Mouse (Mus musculus): ENCODE measurements around the gene Cdh23.

DNA sequence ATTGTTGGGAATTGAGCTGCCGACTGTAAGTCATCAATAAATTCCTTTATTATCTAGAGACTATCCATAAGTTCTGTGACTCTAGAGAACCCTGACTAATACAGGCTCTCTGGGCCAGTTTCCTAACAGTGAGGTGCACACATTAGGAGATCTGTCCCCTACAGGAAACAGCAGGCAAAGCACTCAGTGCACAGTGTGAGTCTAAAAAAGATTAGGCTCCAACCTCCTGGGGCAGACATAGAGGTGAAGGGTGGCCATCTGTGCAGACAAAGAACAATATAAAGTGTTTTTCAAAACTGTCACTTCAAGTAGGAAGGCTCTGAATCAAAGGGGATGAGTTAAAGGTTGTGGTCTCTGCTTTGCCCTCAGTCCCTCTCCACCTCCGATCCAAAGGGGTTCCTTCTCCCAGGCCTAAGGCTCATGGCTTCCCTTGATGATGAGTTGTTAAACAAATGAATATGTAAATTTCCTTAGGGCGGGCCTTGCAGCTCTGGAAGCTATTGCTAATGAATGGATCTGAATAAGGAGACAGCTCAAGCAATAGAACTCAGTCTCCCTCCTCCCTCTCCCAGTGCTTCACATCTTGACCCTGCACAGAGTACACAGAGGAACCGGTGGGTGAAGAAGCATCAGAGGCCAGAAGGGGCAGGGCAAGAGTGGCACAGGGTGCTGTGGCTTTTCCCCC, 143.2 kb downstream of the Cdh23 start:
- TF ChIP-seq CTCF (IDR thresholded peaks at IDR 0.05; ENCODE audit: control insufficient read depth, insufficient read depth, insufficient read length) (no peak), USF1 (IDR thresholded peaks at IDR 0.05; ENCODE audit: low read depth) (no peak), MYOG (IDR thresholded peaks at IDR 0.05; ENCODE audit: control insufficient read depth, extremely low read depth, insufficient read length) (no peak), FOSL1 (IDR thresholded peaks at IDR 0.05; ENCODE audit: insufficient read depth, low read length, poor library complexity, severe bottlenecking) (no peak), MYOD1 (IDR thresholded peaks at IDR 0.05; ENCODE audit: control insufficient read depth, insufficient read length, low read depth) (no peak)

All from C2C12 (cell line).